Mouse (Mus musculus) hindbrain, embryonic 14.5 days (tissue): ENCODE results near the gene Ppp2r5d. TPM values are rescaled to one million over a fixed set of nuclear protein-coding genes. Genes with fewer than 3 reads are reported as not detected.
A peak's percentile ranks its signal among the peaks of the same experiment; 100 is the strongest.

Experiments
- ATAC-seq: fragments of 200-750 bp; cut with Nextera tagmentation; 2 replicates; pipeline ENCODE4 v1.8.0; 2017; ENCODE audit warnings: moderate number of reproducible peaks, mild to moderate bottlenecking, moderate TSS enrichment, moderate library complexity; ENCODE audit not compliant: low FRiP score
- DNase-seq: peaks from one replicate; pipeline ENCODE4 v3.0.0-alpha.2; 2015; ENCODE audit warnings: low spot score
- H3K27ac ChIP-seq: fragments of 300-500 bp; sonication (generic); 2 replicates; pipeline ENCODE4 v1.5.1; 2014; ENCODE audit warnings: mild to moderate bottlenecking, moderate library complexity
- H3K27me3 ChIP-seq: fragments of 300-500 bp; sonication (generic); 2 replicates; pipeline ENCODE4 v1.6.1; 2014; ENCODE audit warnings: mild to moderate bottlenecking, low read length, mixed read lengths; ENCODE audit not compliant: control insufficient read depth, insufficient read depth
- H3K36me3 ChIP-seq: fragments of 300-500 bp; sonication (generic); replicated peaks from 2 replicates; pipeline ENCODE4 v1.6.1; 2014; ENCODE audit not compliant: control insufficient read depth, insufficient read depth
- H3K4me1 ChIP-seq: fragments of 300-500 bp; sonication (generic); replicated peaks from 2 replicates; pipeline ENCODE4 v1.6.1; 2014; ENCODE audit warnings: antibody characterized with exemption, low read length, mixed read lengths; ENCODE audit not compliant: control insufficient read depth, insufficient read depth
- H3K4me2 ChIP-seq: fragments of 300-500 bp; sonication (generic); replicated peaks from 2 replicates; pipeline ENCODE4 v1.6.1; 2014; ENCODE audit warnings: mild to moderate bottlenecking, moderate library complexity
- H3K4me3 ChIP-seq: fragments of 300-500 bp; sonication (generic); replicated peaks from 2 replicates; pipeline ENCODE4 v1.5.1; 2014; ENCODE audit warnings: mild to moderate bottlenecking, low read length
- H3K9ac ChIP-seq: fragments of 300-500 bp; sonication (generic); 2 replicates; pipeline ENCODE4 v1.6.1; 2014
- H3K9me3 ChIP-seq: fragments of 300-500 bp; sonication (generic); 2 replicates; pipeline ENCODE4 v1.6.1; 2016; ENCODE audit warnings: low read length; ENCODE audit not compliant: control insufficient read depth
- WGBS: fragments of 180-500 bp; shearing (Covaris S2); extraction: QIAGEN DNeasy Blood & Tissue Kit; methylation state at CpG from one replicate; pipeline ENCODE4 v1.1.7; 2014; 5-methylcytosine and 5-hydroxymethylcytosine counted together
- polyA plus RNA-seq: library from polyadenylated mRNA; unstranded; fragments of >200 nt; fragmentation: Nextera tagmentation; extraction: Ambion mirVana; gene quantifications from 2 replicates; pipeline ENCODE4 v1.2.1, GENCODE M21; 2014

The Ppp2r5d gene
- polyA plus RNA-seq, 1 experiment from 2014 or later: 78.2 TPM

DNA sequence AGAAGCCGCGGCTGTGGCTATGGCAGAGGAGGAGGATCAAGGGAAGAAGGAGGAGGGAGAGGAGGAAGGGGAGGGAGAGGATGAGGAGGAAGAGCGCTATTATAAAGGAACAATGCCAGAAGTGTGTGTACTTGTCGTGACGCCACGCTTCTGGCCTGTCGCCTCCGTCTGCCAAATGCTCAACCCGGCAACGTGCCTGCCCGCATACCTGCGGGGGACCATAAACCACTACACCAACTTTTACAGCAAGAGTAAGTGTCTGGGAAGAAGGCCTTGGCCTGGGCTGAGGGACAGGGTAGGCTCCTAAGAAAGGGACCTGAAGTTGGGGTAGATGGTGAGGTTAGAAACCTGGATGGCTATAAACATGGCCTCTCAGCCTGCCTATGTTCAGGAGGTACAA, 42.9 kb downstream of the Ppp2r5d start:
- Histone ChIP-seq H3K4me1 (no peaks in the 10 kb centered on the region), H3K4me2 (no peak overlapping the region), H3K9ac (no peak overlapping the region), H3K36me3 (peaks cover 99% of the 10 kb centered on the region), H3K4me3 (no peak overlapping the region), H3K9me3 (no peaks in the 10 kb centered on the region), H3K27me3 (no peaks in the 10 kb centered on the region), H3K27ac (no peak overlapping the region)
- DNase-seq (no peak), ATAC-seq (no peak)
- 94% methylated on average over 12 of the region's 12 CpGs for WGBS

DNA sequence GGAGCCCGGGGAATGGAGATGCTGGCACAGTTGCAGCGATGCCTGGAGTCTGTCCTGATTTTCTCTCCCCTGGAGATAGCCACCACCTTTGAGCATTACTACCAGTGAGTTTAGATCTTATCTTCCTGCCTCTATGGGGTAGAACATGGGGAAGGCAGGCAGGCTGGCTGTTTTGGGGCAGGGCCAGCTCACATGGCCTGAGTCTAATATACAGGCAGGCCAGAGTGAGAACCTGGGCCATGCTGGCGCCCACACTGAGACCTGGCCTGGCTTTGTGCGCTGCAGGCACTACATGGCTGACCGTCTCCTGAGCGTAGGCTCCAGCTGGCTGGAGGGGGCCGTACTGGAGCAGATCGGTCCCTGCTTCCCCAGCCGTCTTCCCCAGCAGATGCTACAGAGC, 43.6 kb downstream of the Ppp2r5d start:
- DNase-seq (no peak), ATAC-seq (no peak)
- no peak overlapping the region for H3K27ac ChIP-seq
- H3K4me3 ChIP-seq: no peak overlapping the region
- no peaks in the 10 kb centered on the region for H3K4me1 ChIP-seq
- H3K4me2 ChIP-seq: no peak overlapping the region
- H3K36me3 ChIP-seq: peaks cover 99% of the 10 kb centered on the region
- H3K9ac ChIP-seq: no peak overlapping the region
- no peaks in the 10 kb centered on the region for H3K27me3 ChIP-seq
- H3K9me3 ChIP-seq: no peaks in the 10 kb centered on the region
- WGBS: 94% methylated on average over 9 of the region's 9 CpGs

DNA sequence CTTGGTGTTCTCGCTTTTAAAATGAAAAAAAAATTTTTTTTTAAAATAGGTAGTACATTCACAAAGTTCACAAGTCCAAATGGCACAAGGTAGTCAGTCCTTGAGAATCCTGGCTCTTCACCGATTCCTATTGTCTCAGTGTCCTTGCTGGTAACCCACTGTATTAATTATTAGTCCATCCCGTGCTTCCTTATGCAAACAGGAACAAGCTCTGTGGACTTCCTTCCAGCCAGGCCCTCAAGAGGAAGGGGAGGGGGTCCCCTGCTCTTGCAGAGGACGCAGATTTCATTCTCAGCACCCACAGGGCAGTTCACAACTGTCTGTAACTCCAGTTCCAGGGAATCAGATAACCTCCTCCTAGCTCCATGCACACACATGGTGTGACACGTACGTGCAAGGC, 48.9 kb downstream of the Ppp2r5d start:
- H3K27ac ChIP-seq: no peak overlapping the region
- no peak overlapping the region for H3K4me2 ChIP-seq
- H3K9me3 ChIP-seq: no peaks in the 10 kb centered on the region
- H3K27me3 ChIP-seq: no peaks in the 10 kb centered on the region
- no peak for ATAC-seq
- peaks cover 82% of the 10 kb centered on the region for H3K36me3 ChIP-seq
- 94% methylated on average over 6 of the region's 6 CpGs for WGBS
- no peak overlapping the region for H3K4me3 ChIP-seq
- DNase-seq: no peak
- H3K4me1 ChIP-seq: peaks cover 14% of the 10 kb centered on the region
- H3K9ac ChIP-seq: no peak overlapping the region

DNA sequence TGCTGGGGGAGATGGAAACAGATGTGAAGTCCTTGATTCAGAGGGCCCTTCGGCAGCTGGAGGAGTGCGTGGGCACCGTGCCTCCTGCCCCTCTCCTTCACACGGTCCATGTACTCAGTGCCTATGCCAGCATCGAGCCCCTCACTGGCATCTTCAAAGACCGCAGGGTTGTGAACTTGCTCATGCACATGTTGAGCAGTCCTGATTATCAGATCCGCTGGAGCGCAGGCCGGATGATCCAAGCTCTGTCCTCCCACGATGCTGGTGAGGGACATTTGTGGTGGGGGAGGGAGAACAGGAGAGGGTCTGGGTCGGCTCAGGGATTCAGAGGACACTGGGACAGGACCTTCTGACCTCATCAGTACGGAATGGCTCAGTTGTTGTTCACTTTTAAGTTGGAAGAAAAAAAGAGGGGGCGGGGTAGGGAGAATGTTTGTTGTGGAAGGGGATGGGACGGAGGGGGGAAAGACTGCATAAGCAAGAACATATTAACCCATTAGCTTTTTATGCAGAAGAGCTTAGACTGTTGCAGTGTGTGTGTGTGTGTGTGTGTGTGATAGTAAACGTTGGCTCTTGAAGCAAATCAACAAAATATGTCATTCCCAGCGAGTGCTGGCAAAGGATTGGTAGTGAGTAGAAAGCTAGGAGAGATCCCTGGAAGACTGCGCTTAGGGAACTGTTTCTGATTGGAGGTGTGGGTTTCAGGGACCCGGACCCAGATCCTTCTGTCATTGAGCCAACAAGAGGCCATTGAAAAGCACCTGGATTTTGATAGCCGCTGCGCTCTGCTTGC, 53.0 kb downstream of the Ppp2r5d start:
- H3K27me3 ChIP-seq: no peaks in the 10 kb centered on the region
- no peak overlapping the region for H3K27ac ChIP-seq
- peak overlapping the region; percentile 83 for H3K4me2 ChIP-seq
- no peaks in the 10 kb centered on the region for H3K9me3 ChIP-seq
- ATAC-seq (no peak), DNase-seq (no peak)
- WGBS: 78% methylated on average over 20 of the region's 20 CpGs
- H3K36me3 ChIP-seq: peaks cover 46% of the 10 kb centered on the region
- peak overlapping the region; percentile 94 for H3K9ac ChIP-seq
- H3K4me3 ChIP-seq: peak overlapping the region; percentile 62
- H3K4me1 ChIP-seq: peaks cover 27% of the 10 kb centered on the region

DNA sequence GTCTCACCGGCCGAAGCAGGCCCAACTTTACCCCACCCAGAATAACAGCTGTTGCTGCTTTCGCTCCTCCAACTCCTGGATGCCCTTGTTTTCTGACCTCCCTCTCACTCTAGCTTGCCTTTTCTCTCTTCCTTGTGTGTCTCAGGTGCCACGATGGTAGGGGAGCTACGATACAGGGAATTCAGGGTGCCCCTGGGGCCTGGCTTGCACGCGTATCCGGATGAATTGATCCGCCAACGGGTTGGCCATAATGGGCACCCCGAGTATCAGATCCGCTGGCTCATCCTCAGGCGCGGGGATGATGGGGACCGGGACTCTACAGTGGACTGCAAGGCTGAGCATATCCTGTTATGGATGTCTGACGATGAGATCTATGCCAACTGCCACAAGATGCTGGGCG, 53.6 kb downstream of the Ppp2r5d start:
- no peak for DNase-seq
- peak overlapping the region; percentile 93 for H3K27ac ChIP-seq
- no peak for ATAC-seq
- whole genome bisulfite sequencing: 73% methylated on average over 17 of the region's 17 CpGs
- peak overlapping the region; percentile 62 for H3K4me3 ChIP-seq
- H3K27me3 ChIP-seq: no peaks in the 10 kb centered on the region
- H3K9ac ChIP-seq: peak overlapping the region; percentile 94
- no peaks in the 10 kb centered on the region for H3K9me3 ChIP-seq
- peak overlapping the region; percentile 83 for H3K4me2 ChIP-seq
- H3K4me1 ChIP-seq: peaks cover 32% of the 10 kb centered on the region
- H3K36me3 ChIP-seq: peaks cover 40% of the 10 kb centered on the region

DNA sequence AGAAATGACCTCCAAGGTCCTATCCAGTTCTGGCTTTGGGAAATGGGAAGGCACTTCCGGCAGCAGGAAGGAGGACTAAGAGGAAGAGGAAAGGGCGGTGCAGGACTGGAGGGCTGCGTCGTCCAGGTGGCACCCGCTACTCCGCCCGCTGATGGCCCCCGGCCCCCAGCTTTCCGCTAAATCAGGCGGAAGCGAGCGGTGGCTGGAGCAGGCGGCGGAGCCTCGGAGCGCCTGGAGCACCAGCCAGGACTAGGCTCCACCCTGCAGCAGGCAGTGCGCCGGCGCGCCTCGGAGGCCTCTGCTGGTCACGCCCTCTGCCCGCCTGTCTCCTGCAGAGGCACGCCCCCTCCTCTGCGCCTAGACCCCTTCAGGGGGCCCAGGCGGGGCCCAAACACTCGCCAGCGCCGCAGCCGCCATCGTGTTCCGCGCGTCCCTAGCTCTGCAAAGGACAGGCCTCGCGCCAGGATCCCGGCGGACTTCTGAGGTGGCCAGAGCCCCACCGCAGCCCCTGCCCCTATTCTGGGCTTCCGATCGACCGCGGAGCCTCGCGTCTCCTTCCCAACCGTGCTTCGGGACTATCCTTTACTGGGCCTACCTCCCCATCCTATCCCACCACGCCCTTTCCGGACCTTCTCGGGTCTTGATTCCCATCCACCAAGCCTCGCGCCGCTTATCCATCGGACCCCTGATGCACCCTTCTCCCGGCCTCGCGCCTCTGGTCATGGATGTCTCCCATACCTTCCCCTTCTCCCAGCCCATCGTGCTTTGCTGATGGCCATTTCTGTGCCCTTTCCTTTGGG, 54.5 kb downstream of the Ppp2r5d start, which contains the start of gene Cul7:
Gene Cul7, plus strand, starts transcription at position 106 of the 800 bp plus-strand sequence.
- peaks cover 32% of the 10 kb centered on the region for H3K4me1 ChIP-seq

DNA sequence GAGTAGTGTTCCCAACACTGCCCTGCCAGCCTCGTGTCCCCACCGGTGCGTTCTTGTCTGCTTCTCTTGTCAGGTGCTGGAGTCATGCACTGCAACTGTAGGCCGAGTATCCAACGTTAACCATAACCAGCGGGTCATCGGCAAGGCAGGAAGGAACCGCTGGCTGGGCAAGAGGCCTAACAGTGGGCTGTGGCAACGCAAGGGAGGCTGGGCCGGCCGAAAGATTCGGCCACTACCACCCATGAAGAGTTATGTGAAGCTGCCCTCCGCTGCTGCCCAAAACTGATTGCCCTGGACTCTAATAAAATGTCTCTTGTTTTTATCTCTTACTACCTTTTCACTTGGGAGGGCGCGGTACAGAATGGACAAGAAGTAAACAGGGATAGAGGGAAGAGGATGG, 55.1 kb downstream of the Ppp2r5d start:
- H3K4me1 ChIP-seq: peaks cover 35% of the 10 kb centered on the region
- H3K4me2 ChIP-seq: peak overlapping the region; percentile 83
- whole genome bisulfite sequencing: 38% methylated on average over 15 of the region's 15 CpGs
- H3K27me3 ChIP-seq: no peaks in the 10 kb centered on the region
- peak overlapping the region; percentile 62 for H3K4me3 ChIP-seq
- no peak for ATAC-seq
- peaks cover 29% of the 10 kb centered on the region for H3K36me3 ChIP-seq
- H3K9me3 ChIP-seq: no peaks in the 10 kb centered on the region
- DNase-seq: no peak
- H3K27ac ChIP-seq: peak overlapping the region; percentile 93
- H3K9ac ChIP-seq: peak overlapping the region; percentile 94

More for the DNA sequence above, 54.5 kb downstream of the Ppp2r5d start, which contains the start of gene Cul7:
- peak within 1 kb of the TSS; percentile 94 for H3K9ac ChIP-seq
- ATAC-seq (peak; percentile 94), DNase-seq (peak; percentile 88)
- peaks cover 31% of the 10 kb centered on the region for H3K36me3 ChIP-seq
- under 1% methylated on average over 55 of the region's 58 CpGs for WGBS
- no peaks in the 10 kb centered on the region for H3K9me3 ChIP-seq
- H3K4me3 ChIP-seq: peak within 1 kb of the TSS; percentile 62
- peak within 1 kb of the TSS; percentile 83 for H3K4me2 ChIP-seq
- no peaks in the 10 kb centered on the region for H3K27me3 ChIP-seq
- H3K27ac ChIP-seq: peak within 1 kb of the TSS; percentile 93

DNA sequence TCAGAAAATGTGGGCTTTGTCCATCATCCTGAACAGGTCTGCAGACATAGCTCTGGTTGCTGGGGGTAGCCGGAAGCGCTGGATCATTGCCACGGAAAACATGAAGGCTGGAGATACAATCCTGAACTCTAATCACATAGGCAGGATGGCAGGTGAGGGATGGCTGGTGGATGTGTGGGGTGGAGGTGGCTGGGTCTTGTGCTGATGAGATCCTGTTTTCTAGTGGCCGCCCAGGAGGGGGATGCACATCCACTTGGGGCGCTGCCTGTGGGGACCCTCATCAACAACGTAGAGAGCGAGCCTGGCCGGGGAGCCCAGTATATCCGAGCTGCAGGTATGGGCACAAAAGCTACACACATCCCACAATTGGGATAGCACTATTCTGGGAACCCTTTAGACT, 56.5 kb downstream of the Ppp2r5d start:
- no peaks in the 10 kb centered on the region for H3K9me3 ChIP-seq
- H3K27me3 ChIP-seq: no peaks in the 10 kb centered on the region
- WGBS: 93% methylated on average over 9 of the region's 9 CpGs
- H3K36me3 ChIP-seq: peaks cover 15% of the 10 kb centered on the region
- no peak overlapping the region for H3K4me3 ChIP-seq
- no peak for DNase-seq
- H3K4me1 ChIP-seq: peaks cover 42% of the 10 kb centered on the region
- H3K4me2 ChIP-seq: no peak overlapping the region
- no peak for ATAC-seq
- no peak overlapping the region for H3K9ac ChIP-seq
- H3K27ac ChIP-seq: no peak overlapping the region

DNA sequence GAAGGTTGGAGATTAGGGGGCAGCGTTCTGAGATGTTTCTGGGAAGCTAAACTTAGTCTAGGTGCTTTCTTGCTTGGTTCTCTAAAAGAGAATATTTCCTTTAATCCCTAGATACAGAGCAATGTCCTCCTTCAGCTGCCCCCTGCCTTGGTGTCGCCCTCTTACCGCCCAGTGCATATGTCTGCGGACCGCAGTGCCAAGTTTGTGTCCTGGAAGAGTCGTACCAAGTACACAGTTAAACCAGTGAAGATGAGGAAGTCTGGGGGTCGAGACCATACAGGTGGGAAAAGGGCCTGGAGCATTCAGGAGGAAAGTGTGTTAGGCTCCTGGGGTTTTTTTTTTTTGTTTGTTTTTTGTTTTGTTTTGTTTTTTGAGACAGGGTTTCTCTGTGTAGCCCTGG, 57.6 kb downstream of the Ppp2r5d start:
- ATAC-seq: no peak
- Histone ChIP-seq H3K9ac (no peak overlapping the region), H3K27me3 (no peaks in the 10 kb centered on the region), H3K27ac (no peak overlapping the region), H3K4me1 (peaks cover 40% of the 10 kb centered on the region), H3K4me3 (no peak overlapping the region), H3K36me3 (peaks cover 12% of the 10 kb centered on the region), H3K9me3 (no peaks in the 10 kb centered on the region), H3K4me2 (no peak overlapping the region; the same call in 1 of the 2 replicates)
- no peak for DNase-seq
- 95% methylated on average over 7 of the region's 7 CpGs for WGBS
